Mouse (Mus musculus): ENCODE results near the gene Hes5. TPM values are rescaled to one million over a fixed set of nuclear protein-coding genes. Genes with fewer than 3 reads are reported as not detected.
A peak's percentile ranks its signal among the peaks of the same experiment; 100 is the strongest.

Hes5 gene
- total RNA-seq, 2 experiments from 2014 or later = 36.2 to 37.0 TPM

DNA sequence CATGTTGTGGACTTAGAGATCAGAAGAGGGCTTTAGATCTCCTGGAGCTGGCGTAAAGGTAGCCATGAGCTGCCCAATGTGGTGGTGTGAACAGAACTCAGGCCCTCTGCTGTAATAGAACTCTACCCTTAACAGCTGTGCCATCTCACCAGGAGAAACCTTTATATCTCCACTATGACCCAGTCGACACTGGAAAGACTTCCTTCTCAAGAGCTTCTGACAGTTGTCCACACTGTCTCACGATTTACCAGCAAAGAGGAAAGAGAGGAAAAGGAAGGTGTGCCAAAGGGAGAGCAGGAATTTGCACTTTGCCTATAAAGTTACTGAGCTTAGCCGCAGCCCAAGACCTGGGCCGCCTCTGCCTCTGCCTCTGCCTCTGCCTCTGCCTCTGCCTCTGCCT, 18.9 kb upstream of the Hes5 start:
- DNase-seq (ENCODE audit: low spot score in 2 of 2) = no peak

DNA sequence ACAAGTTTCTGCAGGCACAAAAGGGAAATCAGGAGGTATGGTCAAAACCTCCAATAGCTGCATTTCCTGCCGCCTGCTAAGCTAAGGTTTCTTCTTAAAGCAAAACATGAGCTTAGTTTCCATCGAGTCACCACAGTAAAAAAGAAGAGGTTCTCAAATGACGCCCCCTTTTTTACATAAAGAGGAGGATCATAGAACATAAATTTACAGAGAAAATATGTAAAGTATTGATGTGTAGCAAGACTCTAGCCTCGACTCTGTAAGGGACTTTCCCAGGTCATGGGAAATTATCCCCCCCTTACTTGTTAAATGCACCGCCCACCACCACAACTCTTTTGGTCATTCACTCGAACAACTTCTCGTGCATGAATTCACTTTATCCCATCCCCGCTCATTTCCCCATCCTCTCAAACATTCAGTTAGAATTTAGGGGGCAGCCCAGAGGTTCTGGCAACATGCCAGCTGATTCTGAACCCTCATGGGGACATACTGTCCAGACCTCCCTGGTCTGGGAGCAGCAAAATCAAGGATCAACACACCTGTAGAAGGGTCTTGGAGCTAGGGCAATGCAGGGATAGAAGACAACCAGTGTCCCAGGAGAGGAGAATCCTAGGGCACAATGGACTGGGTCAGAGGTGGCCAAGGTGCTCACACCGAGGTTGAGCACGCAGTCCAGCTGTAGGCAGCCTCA, 17.9 kb upstream of the Hes5 start:
- DNase-seq (ENCODE audit: low spot score in 2 of 2) = no peak

DNA sequence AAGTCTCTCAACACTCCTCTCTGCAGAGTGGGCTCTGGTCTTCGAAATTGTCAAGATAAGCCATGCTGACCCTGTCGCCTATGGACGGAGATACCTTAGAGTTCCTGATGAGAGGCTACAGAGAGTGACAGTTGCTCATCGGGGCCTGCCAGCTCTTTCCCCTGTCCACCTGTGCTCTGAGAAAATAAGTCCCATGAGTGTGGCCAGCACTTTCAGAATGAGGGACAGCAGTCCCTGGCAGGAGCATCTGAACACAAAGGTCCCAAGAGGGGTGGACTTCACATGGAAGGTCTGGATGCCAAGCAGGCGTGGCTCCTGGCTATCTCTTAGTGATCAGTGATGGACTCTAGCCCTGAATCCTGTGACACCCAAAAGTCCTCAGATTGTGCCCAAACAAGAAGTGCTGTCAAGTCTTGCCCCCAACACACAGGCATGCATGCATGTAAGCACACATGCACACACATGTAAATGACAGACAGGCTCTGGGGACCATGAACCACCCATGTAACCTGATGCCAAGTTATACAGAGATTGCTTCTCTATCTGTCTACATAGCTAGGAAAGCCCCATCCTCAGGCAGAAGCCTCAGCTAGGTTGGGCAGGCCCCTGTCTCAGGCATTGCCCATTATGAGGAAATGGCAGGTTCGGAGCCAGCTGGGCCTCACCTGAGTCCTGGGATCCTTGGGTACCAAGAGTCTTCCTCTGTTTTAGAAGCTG, 17.2 kb upstream of the Hes5 start:
- DNase-seq (ENCODE audit: low spot score in 2 of 2) = no peak

DNA sequence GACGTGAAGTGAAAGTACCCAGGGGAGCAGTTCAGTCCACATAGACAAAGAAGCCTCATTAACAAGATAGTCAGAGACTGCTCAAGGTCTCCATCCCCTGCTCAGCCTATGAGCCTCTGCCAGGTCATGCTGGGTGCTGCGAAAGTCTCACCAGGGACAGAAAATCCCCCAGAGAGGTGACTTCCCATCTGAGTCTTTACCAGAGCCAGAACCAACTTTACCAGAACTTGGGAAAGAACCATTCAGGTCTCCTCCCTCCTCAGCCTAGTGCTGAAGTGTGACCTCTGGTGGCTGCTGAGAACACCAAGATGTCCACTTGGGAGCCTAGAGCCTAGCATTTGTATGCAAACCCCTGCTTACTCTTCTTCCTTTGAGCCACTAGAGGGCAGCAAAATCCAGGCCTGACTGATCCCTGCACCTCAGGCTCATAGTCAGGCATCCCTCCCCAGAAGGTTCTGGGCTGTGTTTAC, 16.6 kb upstream of the Hes5 start:
- peak; percentile 69 to 91 for DNase-seq (ENCODE audit: low spot score in 2 of 2)

DNA sequence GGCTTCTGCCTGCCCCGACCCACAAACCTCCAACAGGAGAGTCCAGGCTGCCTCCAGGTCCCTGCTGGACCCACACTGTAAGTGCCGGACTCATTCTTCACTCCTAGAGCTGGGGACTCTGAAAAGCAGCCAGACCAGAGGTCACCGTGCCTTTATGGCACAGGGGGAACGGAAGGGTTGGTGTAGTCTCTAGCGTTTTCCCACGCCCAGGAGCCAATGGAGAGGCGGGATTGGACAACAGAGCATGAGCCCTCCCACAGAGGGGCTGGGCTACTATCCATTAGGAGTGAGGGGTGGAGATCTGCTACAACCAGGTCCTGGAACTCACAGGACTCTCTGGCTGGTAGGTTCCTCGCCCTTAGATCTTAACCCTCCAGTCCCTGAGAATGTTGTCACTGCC, 14.4 kb upstream of the Hes5 start:
- DNase-seq (ENCODE audit: low spot score in 2 of 2) = no peak

DNA sequence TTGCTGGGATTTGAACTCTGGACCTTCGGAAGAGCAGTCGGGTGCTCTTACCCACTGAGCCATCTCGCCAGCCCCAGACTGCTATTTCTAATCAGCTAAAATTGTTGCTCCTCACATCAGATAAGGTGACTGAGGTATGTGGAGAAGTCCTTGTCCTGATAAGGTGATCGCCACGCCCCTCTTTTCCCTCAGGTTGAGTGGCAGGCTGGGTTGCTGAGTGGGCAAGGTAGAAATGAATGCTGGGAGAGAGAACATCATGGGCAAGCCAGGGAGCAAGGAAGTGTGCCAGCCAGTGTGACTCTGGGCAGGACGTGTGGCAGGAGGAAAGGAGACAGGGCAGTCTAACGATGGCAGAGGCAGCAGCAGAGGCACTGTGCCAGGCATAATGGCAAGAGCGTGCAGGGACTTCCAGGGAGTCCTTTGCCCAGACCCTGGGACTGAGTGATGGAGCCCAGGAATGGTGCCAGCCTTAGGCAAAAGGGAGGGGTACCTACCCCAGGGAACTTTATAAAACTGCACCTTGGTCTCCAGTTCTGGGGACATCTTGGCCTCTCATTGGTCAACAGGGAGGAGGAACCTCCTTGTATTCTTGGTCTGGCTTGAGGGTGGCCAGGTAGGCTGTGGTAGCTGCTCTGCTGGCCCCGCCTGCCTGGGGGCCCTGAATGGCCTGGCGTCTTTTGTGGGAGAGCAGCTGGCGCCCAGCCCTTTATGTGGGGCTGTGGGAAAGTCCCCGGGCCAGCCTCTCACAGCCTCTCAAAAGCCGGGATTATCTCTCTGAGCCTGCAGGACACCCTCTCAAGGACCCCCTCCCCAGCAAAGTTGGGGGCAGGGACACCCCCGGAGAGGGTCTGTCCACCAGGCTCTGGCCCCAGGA, 12.4 kb upstream of the Hes5 start:
- peak; percentile 60 to 84 for DNase-seq (ENCODE audit: low spot score in 2 of 2)

DNA sequence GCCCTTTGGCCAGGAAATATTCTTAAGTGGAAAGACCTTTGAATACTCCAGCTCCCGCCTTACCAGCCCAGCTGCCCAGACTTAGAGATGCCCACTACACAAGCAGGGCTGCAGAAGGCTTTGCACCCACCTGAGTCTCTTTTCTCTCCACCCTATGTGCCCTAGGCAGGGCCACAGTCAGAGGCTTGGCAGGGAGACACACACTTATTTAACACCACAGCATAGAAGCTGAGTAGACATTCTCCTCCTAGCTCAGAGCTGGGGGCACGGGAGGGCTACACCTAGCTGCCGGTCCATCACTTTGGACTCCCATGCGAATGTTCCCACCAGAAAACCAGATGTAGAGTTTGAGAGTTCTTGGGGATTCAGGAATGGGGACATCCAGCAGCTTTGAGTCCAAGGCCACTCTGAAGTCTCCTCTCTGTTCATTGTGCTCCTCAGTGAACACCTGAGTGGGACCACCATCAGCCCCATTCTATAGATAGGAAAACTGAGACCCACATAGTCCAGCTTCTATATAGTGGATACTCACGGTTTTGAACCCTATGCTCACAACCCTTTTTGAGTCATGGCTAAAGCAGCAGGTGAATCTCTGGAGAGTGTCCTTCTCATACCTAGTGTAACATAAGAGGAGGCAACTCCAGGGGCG, 11.7 kb upstream of the Hes5 start:
- DNase-seq (ENCODE audit: low spot score in 2 of 2) = no peak

DNA sequence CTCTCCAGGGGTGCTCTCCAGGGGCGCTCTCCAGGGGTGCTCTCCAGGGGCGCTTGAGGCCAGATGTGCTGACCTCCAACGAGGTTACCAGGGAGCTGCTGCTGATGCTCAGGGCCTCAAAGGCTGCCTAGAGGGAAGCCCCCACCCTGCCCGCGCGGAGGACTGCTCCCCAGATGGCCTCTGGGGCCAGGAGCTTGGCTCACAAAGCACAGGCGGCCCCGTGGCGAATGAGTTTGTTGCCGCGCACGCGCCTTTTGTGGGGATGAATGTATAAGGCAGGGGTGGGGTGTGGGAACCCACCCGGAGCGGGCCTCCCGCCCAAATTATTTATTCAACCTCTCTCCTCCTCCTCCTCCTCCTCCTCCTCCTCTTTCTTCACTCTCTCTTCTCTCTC, 11.1 kb upstream of the Hes5 start:
- no peak for DNase-seq (ENCODE audit: low spot score in 2 of 2)

DNA sequence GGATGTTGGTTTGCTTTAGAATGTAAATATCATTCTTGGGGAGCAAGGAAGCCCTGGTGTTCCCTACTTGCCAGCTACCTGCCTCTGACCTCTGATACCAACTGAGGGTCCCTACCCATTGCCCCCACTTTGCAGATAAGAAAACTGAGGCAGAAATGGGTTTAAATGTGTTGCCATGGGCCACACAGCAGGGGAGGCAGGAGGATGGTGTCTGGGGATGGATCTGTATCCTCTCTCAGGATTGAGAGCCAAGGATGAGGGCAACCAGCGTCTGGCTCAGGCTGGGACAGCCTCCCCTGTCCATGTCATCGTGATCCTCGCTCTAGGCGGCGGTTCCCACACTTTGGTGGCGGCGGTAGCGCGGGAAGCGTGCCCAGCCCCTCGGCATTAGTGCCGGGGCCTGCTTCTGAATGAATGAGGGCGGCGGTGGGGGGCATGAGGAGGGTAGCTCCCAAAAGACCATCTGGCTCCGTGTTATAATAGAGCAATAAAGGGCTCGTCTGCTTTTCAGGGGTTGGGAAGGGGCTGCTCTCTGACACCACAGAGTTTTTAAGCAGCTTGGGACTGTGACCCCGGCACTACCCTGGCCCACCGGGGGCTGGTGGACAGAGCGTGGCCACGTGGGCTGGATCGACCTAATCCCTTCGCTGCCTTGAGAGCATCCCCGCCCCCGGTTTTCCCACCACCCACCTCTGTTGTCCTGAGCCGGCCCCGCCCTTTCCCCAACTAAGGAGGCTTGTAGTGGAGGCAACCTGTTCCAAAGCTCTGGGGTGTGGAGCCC, 8.1 kb upstream of the Hes5 start:
- DNase-seq (ENCODE audit: low spot score in 2 of 2) = no peak

DNA sequence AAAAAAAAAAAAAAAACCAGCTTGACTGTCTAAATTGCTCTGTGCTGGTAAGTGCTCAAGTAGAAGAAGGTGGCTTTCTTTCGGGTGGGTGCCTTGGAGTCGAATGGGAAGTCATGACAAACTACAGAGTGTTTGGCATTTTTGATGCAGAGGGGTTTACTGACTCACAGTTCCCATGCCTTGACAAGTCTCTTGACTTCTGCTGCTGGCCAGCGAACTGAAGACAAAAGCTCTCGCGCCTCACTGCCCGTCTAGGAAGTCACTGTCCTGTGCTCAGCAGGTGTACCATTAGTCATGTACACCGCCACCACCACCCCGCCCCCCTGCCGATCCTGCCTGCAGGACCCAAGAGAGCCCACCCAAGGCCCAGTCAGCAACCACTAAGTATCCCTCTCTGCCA, 4.1 kb upstream of the Hes5 start:
- DNase-seq (ENCODE audit: low spot score in 2 of 2) = no peak

DNA sequence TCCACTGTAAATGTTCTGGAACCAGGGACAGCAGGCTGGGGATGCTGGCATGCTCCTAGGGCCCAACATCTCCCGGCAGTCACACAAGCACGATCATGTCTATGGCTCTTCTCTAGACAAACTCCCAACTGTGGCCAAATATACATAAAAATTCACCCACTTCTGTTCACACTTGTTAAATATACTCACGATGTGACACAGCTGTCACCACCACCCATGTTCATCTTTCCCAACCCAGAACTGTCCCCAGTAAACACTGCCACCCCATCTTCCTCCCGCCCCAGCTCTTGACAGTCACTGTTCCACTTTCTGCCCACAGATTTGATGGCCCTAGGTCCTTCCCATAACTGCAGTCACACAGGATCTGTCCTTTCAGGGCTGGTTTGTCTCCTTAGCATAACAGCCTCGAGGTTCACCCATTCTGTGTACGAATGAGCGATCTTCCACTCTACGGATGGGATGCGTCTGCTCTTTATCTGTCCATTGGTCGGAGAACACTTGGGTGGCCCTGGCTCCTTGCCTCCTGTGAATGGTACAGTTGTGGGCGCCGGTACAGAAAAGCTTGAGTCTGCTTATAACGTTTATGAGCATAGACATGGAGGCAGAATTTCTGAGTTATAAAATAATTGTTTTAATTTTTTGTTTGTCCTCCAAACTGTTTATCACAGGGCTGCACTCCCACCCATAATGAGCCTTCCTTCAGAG, 3.3 kb upstream of the Hes5 start:
- DNase-seq (ENCODE audit: low spot score in 2 of 2) = no peak

DNA sequence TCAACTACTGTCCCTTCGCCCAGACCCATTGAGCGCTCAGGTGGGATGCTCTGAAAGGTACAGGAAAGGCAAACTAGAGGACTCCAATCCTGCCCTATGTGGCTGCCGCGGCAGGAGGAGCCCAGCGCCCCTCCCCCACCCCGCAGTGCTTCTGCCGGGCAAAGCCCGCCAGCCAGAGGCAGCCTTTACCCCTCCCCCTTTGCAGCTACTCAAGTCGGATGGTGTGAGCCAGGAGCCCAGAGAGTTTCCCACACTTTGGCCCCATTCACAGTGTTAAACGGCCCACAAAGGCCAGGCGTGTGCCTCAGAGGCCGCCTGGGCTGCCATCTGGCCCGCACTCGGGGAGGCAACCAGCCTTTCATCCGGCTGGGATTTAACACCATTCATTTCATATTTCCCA, 2.6 kb upstream of the Hes5 start:
- peak; percentile 64 to 82 for DNase-seq (ENCODE audit: low spot score in 2 of 2)

DNA sequence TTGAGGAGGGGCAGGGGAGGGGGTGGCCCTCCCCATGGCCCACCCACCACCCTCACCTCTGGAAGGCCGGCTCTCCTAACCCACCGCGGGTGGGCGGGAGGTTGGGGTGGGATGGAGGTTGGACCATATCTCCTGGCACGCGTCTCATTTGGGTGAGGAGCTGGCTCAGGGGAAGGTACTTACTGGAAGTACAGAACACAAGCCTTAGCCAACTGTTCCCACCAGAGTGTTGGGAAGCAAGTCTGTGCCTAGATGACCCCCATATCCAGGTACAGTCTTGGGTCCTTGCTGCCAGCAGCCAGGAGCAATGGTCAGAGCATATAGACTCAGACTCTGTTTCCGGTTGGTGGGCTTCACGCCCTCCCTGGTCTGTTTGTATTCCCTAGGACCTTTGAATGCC, 2.1 kb upstream of the Hes5 start:
- DNase-seq (ENCODE audit: low spot score in 2 of 2) = no peak

DNA sequence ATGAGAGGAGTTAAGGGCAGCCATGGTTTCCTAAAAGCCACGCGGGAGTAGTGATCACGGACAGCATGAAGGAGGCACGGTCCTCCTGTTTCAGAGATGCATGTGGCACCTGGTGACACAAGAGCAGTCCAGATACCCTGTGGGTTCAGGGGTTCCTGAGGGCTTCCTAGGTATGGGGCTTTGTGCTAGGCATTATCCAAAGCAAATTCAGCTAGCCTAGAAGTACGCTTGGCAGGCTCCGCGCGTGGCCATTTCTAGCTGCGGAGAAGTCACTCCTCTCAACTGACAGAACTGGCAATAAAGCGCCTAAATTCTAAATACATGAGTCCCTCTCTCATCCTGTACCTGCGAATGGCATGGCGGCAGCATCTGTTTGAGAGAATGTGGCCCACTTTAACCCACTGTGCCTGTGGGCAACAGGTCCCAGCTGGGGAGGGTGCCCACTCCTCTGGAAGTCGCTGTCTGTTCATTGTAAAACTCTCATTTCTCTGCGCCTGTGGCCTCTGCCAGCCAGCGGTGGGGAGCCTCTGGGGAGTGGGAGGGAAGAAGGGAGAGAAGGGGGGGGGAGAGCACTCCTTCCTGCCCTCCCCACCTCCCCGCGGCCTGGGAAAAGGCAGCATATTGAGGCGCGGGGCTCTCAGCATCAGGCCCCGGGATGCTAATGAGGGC, 568 bp upstream of the Hes5 start:
- no peak for DNase-seq (ENCODE audit: low spot score in 2 of 2)

DNA sequence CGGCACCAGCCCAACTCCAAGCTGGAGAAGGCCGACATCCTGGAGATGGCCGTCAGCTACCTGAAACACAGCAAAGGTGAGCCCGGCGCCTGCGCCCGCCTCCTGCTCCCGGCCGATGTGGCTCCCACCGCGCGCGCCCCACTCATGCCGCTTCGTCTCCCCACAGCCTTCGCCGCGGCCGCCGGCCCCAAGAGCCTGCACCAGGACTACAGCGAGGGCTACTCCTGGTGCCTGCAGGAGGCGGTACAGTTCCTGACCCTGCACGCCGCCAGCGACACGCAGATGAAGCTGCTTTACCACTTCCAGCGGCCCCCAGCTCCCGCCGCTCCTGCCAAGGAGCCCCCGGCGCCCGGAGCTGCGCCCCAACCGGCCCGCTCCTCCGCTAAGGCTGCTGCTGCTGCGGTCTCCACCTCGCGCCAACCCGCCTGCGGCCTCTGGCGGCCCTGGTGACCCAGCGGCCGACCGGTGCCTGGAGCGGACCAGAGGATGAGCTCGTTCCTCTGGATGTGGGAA, 559 bp downstream of the Hes5 start:
- DNase-seq (ENCODE audit: low spot score in 2 of 2) = no peak

DNA sequence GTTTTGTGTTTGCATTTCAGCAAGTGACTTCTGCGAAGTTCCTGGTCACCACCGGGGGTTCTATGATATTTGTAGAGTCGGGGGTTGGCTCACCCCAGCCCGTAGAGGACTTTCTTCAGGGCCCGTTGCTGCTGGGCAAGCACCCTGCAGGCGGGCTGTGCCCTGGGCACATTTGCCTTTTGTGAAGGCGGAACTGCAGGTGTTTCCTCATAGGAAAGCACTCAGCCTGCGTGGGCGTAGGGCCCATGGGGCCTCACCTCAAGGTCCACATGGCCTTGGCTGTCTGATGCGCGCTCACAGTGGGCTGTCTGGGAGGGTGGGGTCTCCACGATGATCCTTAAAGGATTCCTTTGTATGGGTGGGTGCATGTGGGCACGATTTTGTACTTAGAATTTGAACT, 1.2 kb downstream of the Hes5 start:
- DNase-seq (ENCODE audit: low spot score in 2 of 2) = no peak

DNA sequence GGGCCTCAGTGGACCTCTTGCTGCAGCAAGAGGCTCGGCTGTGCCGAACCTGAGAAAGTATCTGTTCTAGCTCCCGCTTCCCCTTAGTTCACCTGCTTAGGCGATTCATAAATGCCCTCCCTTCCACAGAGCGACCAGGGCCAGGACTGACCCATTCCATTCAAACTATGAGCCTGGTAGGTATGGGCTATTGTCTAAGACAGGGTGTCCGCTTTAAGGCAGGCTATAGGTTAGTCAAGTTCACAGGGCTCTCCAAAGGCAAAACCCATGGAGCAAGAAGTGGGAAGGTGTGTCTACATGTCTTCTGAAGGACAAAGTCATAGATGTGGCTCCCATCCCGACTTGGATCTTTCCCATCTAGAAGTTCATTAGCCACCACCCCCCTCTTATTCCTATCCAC, 2.0 kb downstream of the Hes5 start:
- no peak for DNase-seq (ENCODE audit: low spot score in 2 of 2)

DNA sequence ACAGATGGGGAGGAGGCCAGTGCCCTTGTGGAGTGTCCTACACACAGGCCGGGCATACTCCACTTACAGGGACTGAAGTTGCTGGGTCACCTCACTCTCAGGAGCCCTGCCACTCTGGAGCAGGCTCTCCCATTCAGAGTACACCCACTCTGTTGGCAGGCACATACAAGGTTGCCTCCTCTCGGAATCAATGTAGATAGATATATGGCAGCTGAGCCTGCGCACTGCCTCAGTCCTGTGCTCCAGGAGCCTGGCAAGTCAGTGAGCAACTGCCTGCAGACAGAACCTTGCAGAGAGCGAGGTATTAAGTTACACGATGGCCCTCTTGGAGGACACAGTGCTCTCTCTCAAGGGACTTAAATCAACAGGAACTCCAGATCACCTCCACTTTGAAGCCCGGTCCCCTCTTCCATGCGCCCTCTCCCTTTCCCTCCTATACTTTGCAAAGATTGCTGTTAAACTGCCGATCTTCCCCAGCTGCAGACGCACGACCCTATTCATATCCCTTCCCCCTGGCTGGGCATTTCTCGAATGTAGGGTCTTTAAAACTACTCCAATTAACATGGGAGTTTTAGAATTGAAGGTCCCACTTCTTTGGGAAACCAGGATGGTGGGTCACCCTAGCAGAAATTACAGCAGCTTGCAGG, 2.6 kb downstream of the Hes5 start:
- DNase-seq (ENCODE audit: low spot score in 2 of 2) = peak in 1 of 2 experiments; percentile 44

All from layer of hippocampus, postnatal 14 days (tissue).